Mouse (Mus musculus): ENCODE measurements around the gene Itga5.

Itga5 gene

DNA sequence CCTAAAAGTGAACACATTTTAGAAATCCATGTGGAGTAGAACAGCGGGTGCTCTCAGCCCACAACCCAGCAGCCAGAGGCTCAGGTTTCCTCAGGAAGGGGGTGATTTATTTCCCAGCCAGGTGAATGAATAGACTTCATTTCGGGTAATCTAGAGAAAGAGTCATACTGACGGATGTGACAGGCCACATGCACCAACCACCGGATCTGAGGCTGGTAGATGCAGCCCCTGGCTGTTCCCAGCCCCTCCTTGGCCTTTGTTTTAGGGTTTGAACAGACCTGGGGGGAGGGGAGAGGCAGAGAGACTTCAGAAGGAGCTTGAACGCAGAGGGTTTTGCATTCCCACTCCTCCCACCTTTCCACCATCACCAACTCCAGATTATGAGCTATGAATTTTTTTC is 70.7 kb downstream of the Itga5 start:
- in situ Hi-C loops (cut with MseI, MboI), result no loop called here

DNA sequence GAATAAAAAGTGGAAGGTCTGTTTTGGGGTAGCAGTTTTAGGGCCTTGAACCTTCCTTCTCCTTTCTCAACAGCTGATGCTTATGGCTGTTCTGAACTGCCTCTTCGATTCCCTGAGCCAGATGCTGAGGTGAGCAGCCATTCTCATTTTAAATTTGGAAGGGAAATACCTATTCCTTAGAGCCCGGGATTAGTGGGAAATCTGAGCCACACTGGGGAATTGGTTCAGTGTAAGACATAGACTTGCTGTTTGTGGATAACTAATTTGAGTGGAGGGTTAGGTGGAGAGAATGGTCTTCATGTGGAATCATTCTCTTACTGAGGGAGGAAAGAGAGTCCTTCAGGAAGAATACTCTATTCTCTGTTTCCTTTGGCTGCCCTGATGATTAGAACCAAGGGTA is 71.9 kb downstream of the Itga5 start:
- in situ Hi-C loops (cut with MseI, MboI), result no loop called here

Measured in mouse trophoblast stem cell (cell line).